Mouse (Mus musculus): Measurements from ENCODE around the gene Tldc2. TPM values are rescaled to one million over a fixed set of nuclear protein-coding genes. Genes with fewer than 3 reads are reported as not detected.

The Tldc2 gene
- polyA plus RNA-seq (2014; fragmentation: Nextera tagmentation; extraction: Ambion mirVana), result 0.38 TPM in 1 of 2 replicates, not detected in the other

GRCm38 (mm10) chr2:157086796-157087195, at the start of gene Tldc2:
Gene Tldc2, plus strand, starts transcription at chr2:157087055.
- H3K9me3 ChIP-seq (ENCODE audit: control insufficient read depth, low read length), result no peaks in the 10 kb centered on the region
- H3K4me1 ChIP-seq (ENCODE audit: control insufficient read depth, insufficient read depth, low read length), result 0 out of 2 replicates have a peak, but pooled peaks cover under 1% of the 10 kb centered on the region
- H3K27ac ChIP-seq (ENCODE audit: low read depth, low read length), result no peak within 1 kb of the TSS
- H3K36me3 ChIP-seq (ENCODE audit: control insufficient read depth, insufficient read depth, low read length), result no peaks in the 10 kb centered on the region
- WGBS, result 86% methylated on average over 8 of the region's 8 CpGs
- no peak for ATAC-seq (ENCODE audit: low FRiP score, low TSS enrichment)
- no peak within 1 kb of the TSS for H3K4me2 ChIP-seq (replicated peaks; ENCODE audit: low read depth, low read length)
- H3K9ac ChIP-seq (ENCODE audit: low read depth, low read length), result no peak within 1 kb of the TSS
- H3K27me3 ChIP-seq (ENCODE audit: control insufficient read depth, insufficient read depth, low read length), result no peaks in the 10 kb centered on the region
- no peak within 1 kb of the TSS for H3K4me3 ChIP-seq (ENCODE audit: low read length)

- H3K27ac ChIP-seq (ENCODE audit: low read depth, low read length), result no peak overlapping the region
- H3K9ac ChIP-seq (ENCODE audit: low read depth, low read length), result no peak overlapping the region
- no peak overlapping the region for H3K4me2 ChIP-seq (replicated peaks; ENCODE audit: low read depth, low read length)
- H3K4me1 ChIP-seq (ENCODE audit: control insufficient read depth, insufficient read depth, low read length), result no peaks in the 10 kb centered on the region
- ATAC-seq (ENCODE audit: low FRiP score, low TSS enrichment), result no peak
- H3K4me3 ChIP-seq (ENCODE audit: low read length), result no peak overlapping the region
- H3K27me3 ChIP-seq (ENCODE audit: control insufficient read depth, insufficient read depth, low read length), result no peaks in the 10 kb centered on the region
- H3K9me3 ChIP-seq (ENCODE audit: control insufficient read depth, low read length), result no peaks in the 10 kb centered on the region
- H3K36me3 ChIP-seq (ENCODE audit: control insufficient read depth, insufficient read depth, low read length), result peaks cover 84% of the 10 kb centered on the region
- 81% methylated on average over 9 of the region's 9 CpGs for WGBS
Measured at GRCm38 (mm10) chr2:157037303-157037702, 49.6 kb upstream of the Tldc2 start.

DNA sequence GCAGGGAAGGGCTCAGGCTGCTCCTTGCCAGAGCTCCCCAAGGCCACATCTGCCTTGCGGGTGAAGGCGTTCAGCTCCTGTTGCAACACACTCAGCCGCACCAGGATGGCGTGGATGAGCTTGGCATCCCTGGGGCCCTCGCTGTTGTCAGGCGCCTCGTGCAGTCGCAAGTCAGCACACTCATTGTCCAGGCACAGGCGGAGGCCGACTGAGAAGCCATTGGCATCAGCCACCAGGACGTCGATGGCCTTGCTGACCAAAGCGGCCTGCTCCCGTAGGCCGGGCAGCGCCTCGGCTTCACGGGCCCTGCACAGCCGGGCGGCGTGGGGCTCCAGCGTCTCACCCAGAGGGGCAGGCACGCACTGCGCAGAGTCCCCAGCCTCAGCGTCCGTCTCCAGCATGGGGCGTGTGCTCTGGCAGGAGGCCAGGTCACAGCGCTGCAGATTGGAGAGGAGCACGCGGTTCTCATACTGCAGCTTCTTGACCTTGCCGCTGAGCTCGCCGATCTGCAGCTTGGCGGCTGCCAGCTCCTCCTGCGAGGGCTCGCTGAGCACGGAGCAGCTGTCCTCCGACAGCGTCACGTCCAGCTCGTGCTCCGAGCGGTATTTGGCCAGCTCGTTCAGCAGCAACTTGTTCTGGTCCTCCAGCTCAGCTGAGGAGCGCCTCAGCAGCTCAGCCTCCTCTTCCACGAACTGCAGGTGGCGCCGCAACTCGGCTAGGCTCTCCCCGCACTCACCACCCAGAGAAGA, 46.8 kb upstream of the Tldc2 start:
- Histone ChIP-seq H3K36me3 (ENCODE audit: control insufficient read depth, insufficient read depth, low read length) (peaks cover 77% of the 10 kb centered on the region), H3K9ac (ENCODE audit: low read depth, low read length) (no peak overlapping the region), H3K4me3 (ENCODE audit: low read length) (no peak overlapping the region), H3K4me2 (replicated peaks; ENCODE audit: low read depth, low read length) (no peak overlapping the region), H3K27ac (ENCODE audit: low read depth, low read length) (no peak overlapping the region), H3K4me1 (ENCODE audit: control insufficient read depth, insufficient read depth, low read length) (no peaks in the 10 kb centered on the region), H3K9me3 (ENCODE audit: control insufficient read depth, low read length) (no peaks in the 10 kb centered on the region), H3K27me3 (ENCODE audit: control insufficient read depth, insufficient read depth, low read length) (no peaks in the 10 kb centered on the region)
- WGBS, result 85% methylated on average over 50 of the region's 50 CpGs
- ATAC-seq (ENCODE audit: low FRiP score, low TSS enrichment), result no peak

DNA sequence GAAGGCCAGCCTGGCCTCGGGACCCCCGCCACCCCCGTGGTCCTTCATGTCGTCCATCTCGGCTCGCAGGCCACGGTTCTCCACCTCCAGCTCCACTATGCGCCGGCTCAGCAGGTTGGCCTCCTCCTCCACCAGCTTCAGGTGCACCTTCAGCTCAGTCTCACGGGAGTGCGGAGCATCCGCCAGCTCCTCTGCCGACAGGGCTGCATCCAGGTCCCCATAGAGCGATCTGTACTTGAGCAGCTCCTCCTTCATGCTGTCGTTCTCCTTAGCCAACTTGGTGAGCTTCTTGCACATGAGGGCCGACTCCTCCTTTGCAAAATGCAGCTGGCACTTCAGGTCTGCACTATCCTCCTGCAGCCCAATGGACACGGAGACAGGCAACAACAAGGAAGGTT, 46.2 kb upstream of the Tldc2 start:
- Histone ChIP-seq H3K36me3 (ENCODE audit: control insufficient read depth, insufficient read depth, low read length) (peaks cover 77% of the 10 kb centered on the region), H3K27me3 (ENCODE audit: control insufficient read depth, insufficient read depth, low read length) (no peaks in the 10 kb centered on the region), H3K9me3 (ENCODE audit: control insufficient read depth, low read length) (no peaks in the 10 kb centered on the region), H3K27ac (ENCODE audit: low read depth, low read length) (no peak overlapping the region), H3K9ac (ENCODE audit: low read depth, low read length) (no peak overlapping the region), H3K4me2 (replicated peaks; ENCODE audit: low read depth, low read length) (no peak overlapping the region), H3K4me3 (ENCODE audit: low read length) (no peak overlapping the region), H3K4me1 (ENCODE audit: control insufficient read depth, insufficient read depth, low read length) (no peaks in the 10 kb centered on the region)
- no peak for ATAC-seq (ENCODE audit: low FRiP score, low TSS enrichment)
- WGBS, result 85% methylated on average over 17 of the region's 17 CpGs

DNA sequence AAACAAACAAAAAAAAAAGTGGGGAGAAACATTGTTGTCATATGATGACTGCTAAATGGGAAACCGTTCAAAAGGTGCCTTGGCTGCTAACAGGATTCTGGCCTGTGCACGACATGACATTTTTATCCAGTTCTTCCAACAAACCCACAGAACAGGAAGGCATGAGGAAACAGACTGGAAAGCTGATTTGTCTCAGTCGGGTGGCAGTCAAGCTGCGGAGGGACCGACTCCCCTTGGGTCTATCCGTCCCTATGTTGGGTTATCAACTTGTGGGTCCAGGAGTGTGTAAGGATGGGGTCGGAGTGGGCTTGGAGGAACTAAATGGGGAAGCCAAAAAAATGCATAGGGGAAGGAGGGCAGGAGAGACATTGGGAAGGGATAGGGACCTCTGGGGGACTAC, 45.4 kb upstream of the Tldc2 start:
- no peaks in the 10 kb centered on the region for H3K27me3 ChIP-seq (ENCODE audit: control insufficient read depth, insufficient read depth, low read length)
- no peak for ATAC-seq (ENCODE audit: low FRiP score, low TSS enrichment)
- WGBS, result 89% methylated on average over 7 of the region's 7 CpGs
- no peaks in the 10 kb centered on the region for H3K4me1 ChIP-seq (ENCODE audit: control insufficient read depth, insufficient read depth, low read length)
- no peak overlapping the region for H3K4me3 ChIP-seq (ENCODE audit: low read length)
- H3K9ac ChIP-seq (ENCODE audit: low read depth, low read length), result no peak overlapping the region
- no peak overlapping the region for H3K4me2 ChIP-seq (replicated peaks; ENCODE audit: low read depth, low read length)
- peaks cover 82% of the 10 kb centered on the region for H3K36me3 ChIP-seq (ENCODE audit: control insufficient read depth, insufficient read depth, low read length)
- peaks cover 4% of the 10 kb centered on the region; the same call in 1 of the 2 replicates for H3K9me3 ChIP-seq (ENCODE audit: control insufficient read depth, low read length)
- H3K27ac ChIP-seq (ENCODE audit: low read depth, low read length), result no peak overlapping the region

DNA sequence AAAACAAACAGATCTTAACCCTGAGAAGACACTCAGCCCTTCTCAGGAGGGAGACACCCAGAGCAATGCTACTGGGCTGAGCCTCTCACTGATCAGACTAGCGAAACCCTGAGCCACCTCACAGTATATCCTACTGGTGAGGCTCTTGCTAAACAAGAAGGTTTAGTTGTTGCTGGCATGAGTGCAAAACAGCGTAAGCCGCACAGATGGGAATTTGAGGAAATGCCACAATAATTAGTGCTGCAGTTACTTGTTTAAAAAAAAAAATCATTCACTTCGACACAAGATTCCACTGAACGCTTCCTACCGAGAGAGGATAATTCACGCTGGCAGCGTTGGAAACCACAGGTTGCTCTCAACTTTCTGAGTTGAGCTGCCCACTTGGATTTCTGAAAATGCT, 43.3 kb upstream of the Tldc2 start:
- Histone ChIP-seq H3K9ac (ENCODE audit: low read depth, low read length) (no peak overlapping the region), H3K4me3 (ENCODE audit: low read length) (no peak overlapping the region), H3K4me2 (replicated peaks; ENCODE audit: low read depth, low read length) (no peak overlapping the region), H3K36me3 (ENCODE audit: control insufficient read depth, insufficient read depth, low read length) (peaks cover 68% of the 10 kb centered on the region), H3K4me1 (ENCODE audit: control insufficient read depth, insufficient read depth, low read length) (no peaks in the 10 kb centered on the region), H3K27ac (ENCODE audit: low read depth, low read length) (no peak overlapping the region), H3K9me3 (ENCODE audit: control insufficient read depth, low read length) (peaks cover 4% of the 10 kb centered on the region; the same call in 1 of the 2 replicates), H3K27me3 (ENCODE audit: control insufficient read depth, insufficient read depth, low read length) (no peaks in the 10 kb centered on the region)
- WGBS, result 94% methylated on average over 8 of the region's 8 CpGs
- no peak for ATAC-seq (ENCODE audit: low FRiP score, low TSS enrichment)

GRCm38 (mm10) chr2:157043987-157044386, 42.9 kb upstream of the Tldc2 start:
- Histone ChIP-seq H3K4me1 (ENCODE audit: control insufficient read depth, insufficient read depth, low read length) (no peaks in the 10 kb centered on the region), H3K4me3 (ENCODE audit: low read length) (no peak overlapping the region), H3K36me3 (ENCODE audit: control insufficient read depth, insufficient read depth, low read length) (peaks cover 69% of the 10 kb centered on the region), H3K9me3 (ENCODE audit: control insufficient read depth, low read length) (peaks cover 4% of the 10 kb centered on the region; the same call in 1 of the 2 replicates), H3K27ac (ENCODE audit: low read depth, low read length) (no peak overlapping the region), H3K27me3 (ENCODE audit: control insufficient read depth, insufficient read depth, low read length) (no peaks in the 10 kb centered on the region), H3K4me2 (replicated peaks; ENCODE audit: low read depth, low read length) (no peak overlapping the region), H3K9ac (ENCODE audit: low read depth, low read length) (no peak overlapping the region)
- ATAC-seq (ENCODE audit: low FRiP score, low TSS enrichment), result no peak

DNA sequence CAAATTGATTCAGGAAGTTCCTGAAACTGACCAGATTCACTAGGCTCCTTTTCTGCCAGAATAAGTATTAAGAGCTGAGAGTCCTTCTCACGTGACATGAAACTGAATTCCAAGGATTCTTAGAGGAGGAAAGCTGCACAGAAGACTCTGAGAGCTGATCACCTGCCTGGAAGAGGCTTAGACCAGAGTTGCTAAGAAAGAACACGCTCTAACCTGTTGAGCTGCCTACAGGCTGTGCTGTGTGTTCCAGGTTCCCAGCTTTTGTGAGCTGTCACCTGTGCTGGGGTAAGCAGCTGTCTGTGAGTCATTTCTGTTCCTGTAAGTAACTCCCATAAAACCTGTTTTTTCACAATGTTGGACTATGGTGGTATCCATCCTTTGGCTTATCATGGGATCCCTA, 40.9 kb upstream of the Tldc2 start:
- peaks cover 67% of the 10 kb centered on the region for H3K36me3 ChIP-seq (ENCODE audit: control insufficient read depth, insufficient read depth, low read length)
- WGBS, result 97% methylated on average over 2 of the region's 2 CpGs
- no peaks in the 10 kb centered on the region for H3K4me1 ChIP-seq (ENCODE audit: control insufficient read depth, insufficient read depth, low read length)
- no peak for ATAC-seq (ENCODE audit: low FRiP score, low TSS enrichment)
- no peaks in the 10 kb centered on the region for H3K27me3 ChIP-seq (ENCODE audit: control insufficient read depth, insufficient read depth, low read length)
- H3K27ac ChIP-seq (ENCODE audit: low read depth, low read length), result no peak overlapping the region
- peaks cover 4% of the 10 kb centered on the region; the same call in 1 of the 2 replicates for H3K9me3 ChIP-seq (ENCODE audit: control insufficient read depth, low read length)
- no peak overlapping the region for H3K9ac ChIP-seq (ENCODE audit: low read depth, low read length)
- H3K4me3 ChIP-seq (ENCODE audit: low read length), result no peak overlapping the region
- no peak overlapping the region for H3K4me2 ChIP-seq (replicated peaks; ENCODE audit: low read depth, low read length)

GRCm38 (mm10) chr2:157046956-157047355, 39.9 kb upstream of the Tldc2 start:
- H3K4me2 ChIP-seq (replicated peaks; ENCODE audit: low read depth, low read length), result no peak overlapping the region
- H3K9me3 ChIP-seq (ENCODE audit: control insufficient read depth, low read length), result peaks cover 4% of the 10 kb centered on the region; the same call in 1 of the 2 replicates
- H3K9ac ChIP-seq (ENCODE audit: low read depth, low read length), result no peak overlapping the region
- H3K27me3 ChIP-seq (ENCODE audit: control insufficient read depth, insufficient read depth, low read length), result no peaks in the 10 kb centered on the region
- WGBS, result 88% methylated on average over 5 of the region's 5 CpGs
- ATAC-seq (ENCODE audit: low FRiP score, low TSS enrichment), result no peak
- H3K4me1 ChIP-seq (ENCODE audit: control insufficient read depth, insufficient read depth, low read length), result no peaks in the 10 kb centered on the region
- peaks cover 68% of the 10 kb centered on the region for H3K36me3 ChIP-seq (ENCODE audit: control insufficient read depth, insufficient read depth, low read length)
- H3K4me3 ChIP-seq (ENCODE audit: low read length), result no peak overlapping the region
- no peak overlapping the region for H3K27ac ChIP-seq (ENCODE audit: low read depth, low read length)
